In the genomic region with DNA sequence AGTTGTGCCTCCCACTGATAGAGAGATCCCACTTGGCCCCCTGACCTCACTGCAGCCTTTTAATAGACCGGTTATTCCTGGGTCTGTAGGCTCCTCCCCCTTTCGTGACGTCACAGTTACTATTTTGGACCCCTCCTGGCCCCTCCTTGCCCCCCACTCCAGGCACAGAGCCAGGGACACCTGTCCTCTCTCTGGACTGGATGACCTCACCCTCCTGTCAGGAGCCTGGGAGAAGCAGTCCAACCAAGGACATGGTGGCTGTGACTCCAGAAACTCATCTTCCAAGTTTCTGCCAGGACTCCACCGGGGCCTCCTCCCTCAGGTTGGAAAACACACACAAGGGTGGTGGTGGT, we compare ENCODE assay signal across 8 mouse cellular contexts. TPM values are rescaled to one million over a fixed set of nuclear protein-coding genes. Genes with fewer than 3 reads are reported as not detected.
DNase-seq lines count a peak whose midpoint lies in the region; ATAC-seq lines count a peak whose summit lies in the region.

No protein-coding gene starts in this region.

- 82% methylated on average over 4 of the region's 4 CpGs for WGBS in midbrain, embryonic 13.5 days
- 75% methylated on average over 4 of the region's 4 CpGs for WGBS in midbrain, embryonic 14.5 days
- WGBS in liver, embryonic 12.5 days (ENCODE audit: insufficient replicate concordance) = 32% methylated on average over 4 of the region's 4 CpGs
- 73% methylated on average over 4 of the region's 4 CpGs for WGBS in forebrain, embryonic 16.5 days
- 82% methylated on average over 4 of the region's 4 CpGs for WGBS in midbrain, embryonic 11.5 days

- peaks cover 76% of the 10 kb centered on the region for H3K4me1 ChIP-seq in midbrain, embryonic 13.5 days (replicated peaks)
- H3K4me1 ChIP-seq in midbrain, embryonic 14.5 days (ENCODE audit: control insufficient read depth, insufficient read depth, low read length) = peaks cover 52% of the 10 kb centered on the region
- peaks cover 96% of the 10 kb centered on the region for H3K4me1 ChIP-seq in liver, embryonic 12.5 days
- H3K4me1 ChIP-seq in forebrain, embryonic 16.5 days (replicated peaks; ENCODE audit: control insufficient read depth, insufficient read depth, low read length) = peaks cover 71% of the 10 kb centered on the region
- peaks cover 35% of the 10 kb centered on the region for H3K4me1 ChIP-seq in midbrain, embryonic 11.5 days (ENCODE audit: control insufficient read depth, insufficient read depth, low read length)

- no peak for ATAC-seq in midbrain, embryonic 13.5 days
- ATAC-seq in midbrain, embryonic 14.5 days (ENCODE audit: low FRiP score, low TSS enrichment) = no peak
- no peak for ATAC-seq in liver, embryonic 12.5 days
- no peak for ATAC-seq in forebrain, embryonic 16.5 days
- ATAC-seq in erythroblast, adult 5-6 weeks (replicated peaks; ENCODE audit: low FRiP score, poor library complexity, severe bottlenecking) = no peak
- no peak for ATAC-seq in midbrain, embryonic 11.5 days (ENCODE audit: low FRiP score)

- H3K4me2 ChIP-seq in midbrain, embryonic 13.5 days (replicated peaks) = no peak overlapping the region
- no peak overlapping the region for H3K4me2 ChIP-seq in midbrain, embryonic 14.5 days (ENCODE audit: low read length)
- peak overlapping the region; percentile 79; the same call in 1 of the 2 replicates for H3K4me2 ChIP-seq in liver, embryonic 12.5 days
- H3K4me2 ChIP-seq in forebrain, embryonic 16.5 days (ENCODE audit: low read length) = no peak overlapping the region
- no peak overlapping the region for H3K4me2 ChIP-seq in midbrain, embryonic 11.5 days

- H3K9ac ChIP-seq in midbrain, embryonic 13.5 days (replicated peaks) = no peak overlapping the region
- no peak overlapping the region for H3K9ac ChIP-seq in midbrain, embryonic 14.5 days (replicated peaks; ENCODE audit: low read length)
- H3K9ac ChIP-seq in liver, embryonic 12.5 days = no peak overlapping the region
- no peak overlapping the region for H3K9ac ChIP-seq in forebrain, embryonic 16.5 days (replicated peaks; ENCODE audit: low read depth, low read length)
- no peak overlapping the region for H3K9ac ChIP-seq in midbrain, embryonic 11.5 days (ENCODE audit: low read length)

- H3K27me3 ChIP-seq in midbrain, embryonic 13.5 days = no peaks in the 10 kb centered on the region
- no peaks in the 10 kb centered on the region for H3K27me3 ChIP-seq in midbrain, embryonic 14.5 days (ENCODE audit: control insufficient read depth, insufficient read depth, low read length)
- H3K27me3 ChIP-seq in liver, embryonic 12.5 days (replicated peaks) = peaks cover 17% of the 10 kb centered on the region
- no peaks in the 10 kb centered on the region for H3K27me3 ChIP-seq in forebrain, embryonic 16.5 days (replicated peaks; ENCODE audit: control insufficient read depth, insufficient read depth, low read length)
- H3K27me3 ChIP-seq in midbrain, embryonic 11.5 days (ENCODE audit: control insufficient read depth, insufficient read depth, low read length) = no peaks in the 10 kb centered on the region

- no peak overlapping the region for H3K4me3 ChIP-seq in midbrain, embryonic 13.5 days (replicated peaks)
- H3K4me3 ChIP-seq in midbrain, embryonic 14.5 days (replicated peaks; ENCODE audit: low read depth, low read length) = no peak overlapping the region
- H3K4me3 ChIP-seq in liver, embryonic 12.5 days = no peak overlapping the region
- H3K4me3 ChIP-seq in forebrain, embryonic 16.5 days (replicated peaks; ENCODE audit: low read length) = no peak overlapping the region
- no peak overlapping the region for H3K4me3 ChIP-seq in midbrain, embryonic 11.5 days (ENCODE audit: low read depth, low read length)

- H3K36me3 ChIP-seq in midbrain, embryonic 13.5 days = peaks cover 58% of the 10 kb centered on the region
- peaks cover 47% of the 10 kb centered on the region for H3K36me3 ChIP-seq in midbrain, embryonic 14.5 days (ENCODE audit: control insufficient read depth, insufficient read depth, low read length)
- no peaks in the 10 kb centered on the region for H3K36me3 ChIP-seq in liver, embryonic 12.5 days
- no peaks in the 10 kb centered on the region for H3K36me3 ChIP-seq in forebrain, embryonic 16.5 days (ENCODE audit: control insufficient read depth, insufficient read depth)
- peaks cover 2% of the 10 kb centered on the region; the same call in 1 of the 2 replicates for H3K36me3 ChIP-seq in midbrain, embryonic 11.5 days (ENCODE audit: control insufficient read depth, insufficient read depth, low read length)

- no peak for DNase-seq in midbrain, embryonic 14.5 days
- DNase-seq in cerebellum, adult 9-10 months = peak; percentile 79
- DNase-seq in heart, adult 18-20 months = peak; percentile 91 to 92
- DNase-seq in midbrain, embryonic 11.5 days (ENCODE audit: low spot score, missing footprints) = no peak

- H3K9me3 ChIP-seq in midbrain, embryonic 13.5 days = no peaks in the 10 kb centered on the region
- H3K9me3 ChIP-seq in midbrain, embryonic 14.5 days (ENCODE audit: control insufficient read depth, low read length) = no peaks in the 10 kb centered on the region
- no peaks in the 10 kb centered on the region for H3K9me3 ChIP-seq in liver, embryonic 12.5 days (replicated peaks)
- no peaks in the 10 kb centered on the region for H3K9me3 ChIP-seq in forebrain, embryonic 16.5 days (ENCODE audit: control insufficient read depth, low read length)
- no peaks in the 10 kb centered on the region for H3K9me3 ChIP-seq in midbrain, embryonic 11.5 days (ENCODE audit: control insufficient read depth, low read length)

- peak overlapping the region; percentile 84; the same call in 1 of the 2 replicates for H3K27ac ChIP-seq in midbrain, embryonic 13.5 days
- H3K27ac ChIP-seq in midbrain, embryonic 14.5 days (replicated peaks; ENCODE audit: low read depth, low read length) = no peak overlapping the region
- peak overlapping the region; percentile 65 for H3K27ac ChIP-seq in liver, embryonic 12.5 days
- no peak overlapping the region; the same call in 1 of the 2 replicates for H3K27ac ChIP-seq in forebrain, embryonic 16.5 days (ENCODE audit: low read length)
- no peak overlapping the region for H3K27ac ChIP-seq in midbrain, embryonic 11.5 days (ENCODE audit: low read depth, low read length)

RNA-seq across cellular contexts. Expression of a gene that starts 10.0 kb away (rescaled TPM):
- polyA plus RNA-seq in midbrain, embryonic 13.5 days (2015; fragmentation: Nextera tagmentation; extraction: Ambion mirVana) = 80.5 and 106 TPM in 2 replicates
- 54.4 and 56.6 TPM in 2 replicates for polyA plus RNA-seq in midbrain, embryonic 14.5 days (2014; fragmentation: Nextera tagmentation; extraction: Ambion mirVana)
- 100 to 1,000 TPM; 115 to 117 TPM for total RNA-seq in heart, adult 18-20 months (2021)
- 21.7 and 23.1 TPM in 2 replicates for polyA plus RNA-seq in liver, embryonic 12.5 days (2016; fragmentation: Nextera tagmentation; extraction: Ambion mirVana)
- 124 and 136 TPM in 2 replicates for polyA plus RNA-seq in forebrain, embryonic 16.5 days (2015; fragmentation: Nextera tagmentation; extraction: Ambion mirVana)
- total RNA-seq in erythroblast, adult 5-6 weeks (2015; ENCODE audit: low replicate concordance) = 3.7 and 10.2 TPM in 2 replicates
- 13.3 and 17.3 TPM in 2 replicates for total RNA-seq in erythroblast, adult 5-6 weeks (2017; ENCODE audit: low replicate concordance)
- polyA plus RNA-seq in midbrain, embryonic 11.5 days (2014; fragmentation: Nextera tagmentation; extraction: Ambion mirVana) = 25.6 and 31.9 TPM in 2 replicates

RNA-seq across cellular contexts. Expression of a gene that starts 28.7 kb away (rescaled TPM):
- 4.6 and 5.6 TPM in 2 replicates for polyA plus RNA-seq in midbrain, embryonic 13.5 days (2015; fragmentation: Nextera tagmentation; extraction: Ambion mirVana)
- 2.6 and 3.0 TPM in 2 replicates for polyA plus RNA-seq in midbrain, embryonic 14.5 days (2014; fragmentation: Nextera tagmentation; extraction: Ambion mirVana)
- under 1 TPM; 0.22 to 0.28 TPM for total RNA-seq in heart, adult 18-20 months (2021)
- polyA plus RNA-seq in liver, embryonic 12.5 days (2016; fragmentation: Nextera tagmentation; extraction: Ambion mirVana) = 19.5 and 19.7 TPM in 2 replicates
- polyA plus RNA-seq in forebrain, embryonic 16.5 days (2015; fragmentation: Nextera tagmentation; extraction: Ambion mirVana) = 5.4 and 5.5 TPM in 2 replicates
- total RNA-seq in erythroblast, adult 5-6 weeks (2015; ENCODE audit: low replicate concordance) = 3.8 and 5.0 TPM in 2 replicates
- 4.1 and 7.2 TPM in 2 replicates for total RNA-seq in erythroblast, adult 5-6 weeks (2017; ENCODE audit: low replicate concordance)
- polyA plus RNA-seq in midbrain, embryonic 11.5 days (2014; fragmentation: Nextera tagmentation; extraction: Ambion mirVana) = 17.4 and 18.4 TPM in 2 replicates

RNA-seq across cellular contexts. Expression of a gene that starts 30.6 kb away (rescaled TPM):
- 31.4 and 32.9 TPM in 2 replicates for polyA plus RNA-seq in midbrain, embryonic 13.5 days (2015; fragmentation: Nextera tagmentation; extraction: Ambion mirVana)
- 31.6 and 43.7 TPM in 2 replicates for polyA plus RNA-seq in midbrain, embryonic 14.5 days (2014; fragmentation: Nextera tagmentation; extraction: Ambion mirVana)
- total RNA-seq in heart, adult 18-20 months (2021) = 10 to 100 TPM; 54.5 to 56.6 TPM
- 18.0 and 19.7 TPM in 2 replicates for polyA plus RNA-seq in liver, embryonic 12.5 days (2016; fragmentation: Nextera tagmentation; extraction: Ambion mirVana)
- 21.5 and 26.2 TPM in 2 replicates for polyA plus RNA-seq in forebrain, embryonic 16.5 days (2015; fragmentation: Nextera tagmentation; extraction: Ambion mirVana)
- total RNA-seq in erythroblast, adult 5-6 weeks (2015; ENCODE audit: low replicate concordance) = 16.3 and 21.7 TPM in 2 replicates
- 4.7 and 9.8 TPM in 2 replicates for total RNA-seq in erythroblast, adult 5-6 weeks (2017; ENCODE audit: low replicate concordance)
- polyA plus RNA-seq in midbrain, embryonic 11.5 days (2014; fragmentation: Nextera tagmentation; extraction: Ambion mirVana) = 27.8 and 31.5 TPM in 2 replicates

RNA-seq across cellular contexts. Expression of a gene that starts 34.9 kb away (rescaled TPM):
- 141 and 156 TPM in 2 replicates for polyA plus RNA-seq in midbrain, embryonic 13.5 days (2015; fragmentation: Nextera tagmentation; extraction: Ambion mirVana)
- 76.0 and 80.9 TPM in 2 replicates for polyA plus RNA-seq in midbrain, embryonic 14.5 days (2014; fragmentation: Nextera tagmentation; extraction: Ambion mirVana)
- total RNA-seq in heart, adult 18-20 months (2021) = 10 to 100 TPM; 45.5 to 50.6 TPM
- 84.3 and 85.8 TPM in 2 replicates for polyA plus RNA-seq in liver, embryonic 12.5 days (2016; fragmentation: Nextera tagmentation; extraction: Ambion mirVana)
- 103 and 123 TPM in 2 replicates for polyA plus RNA-seq in forebrain, embryonic 16.5 days (2015; fragmentation: Nextera tagmentation; extraction: Ambion mirVana)
- total RNA-seq in erythroblast, adult 5-6 weeks (2015; ENCODE audit: low replicate concordance) = 48.3 and 48.8 TPM in 2 replicates
- 22.7 and 28.8 TPM in 2 replicates for total RNA-seq in erythroblast, adult 5-6 weeks (2017; ENCODE audit: low replicate concordance)
- polyA plus RNA-seq in midbrain, embryonic 11.5 days (2014; fragmentation: Nextera tagmentation; extraction: Ambion mirVana) = 73.5 and 74.8 TPM in 2 replicates

RNA-seq across cellular contexts. Expression of a gene that starts 48.6 kb away (rescaled TPM):
- polyA plus RNA-seq in midbrain, embryonic 13.5 days (2015; fragmentation: Nextera tagmentation; extraction: Ambion mirVana) = not detected in 2 replicates
- 0.12 TPM in 1 of 2 replicates, not detected in the other for polyA plus RNA-seq in midbrain, embryonic 14.5 days (2014; fragmentation: Nextera tagmentation; extraction: Ambion mirVana)
- 1 to 10 TPM; 1.2 TPM for total RNA-seq in heart, adult 18-20 months (2021)
- polyA plus RNA-seq in liver, embryonic 12.5 days (2016; fragmentation: Nextera tagmentation; extraction: Ambion mirVana) = 0.05 TPM in 1 of 2 replicates, not detected in the other
- not detected in 2 replicates for polyA plus RNA-seq in forebrain, embryonic 16.5 days (2015; fragmentation: Nextera tagmentation; extraction: Ambion mirVana)
- total RNA-seq in erythroblast, adult 5-6 weeks (2015; ENCODE audit: low replicate concordance) = not detected in 2 replicates
- total RNA-seq in erythroblast, adult 5-6 weeks (2017; ENCODE audit: low replicate concordance) = not detected in 2 replicates
- 0.08 TPM in 1 of 2 replicates, not detected in the other for polyA plus RNA-seq in midbrain, embryonic 11.5 days (2014; fragmentation: Nextera tagmentation; extraction: Ambion mirVana)

Comparison
In these comparisons a context has a peak if more than half of its experiments do, and no peak if none do; other contexts are left out.
1. H3K27ac ChIP-seq: peak in midbrain, embryonic 13.5 days (single experiment) and liver, embryonic 12.5 days (single experiment); none in midbrain, embryonic 14.5 days (single experiment), forebrain, embryonic 16.5 days (single experiment) and midbrain, embryonic 11.5 days (single experiment).
2. DNase-seq: peak in cerebellum, adult 9-10 months (single experiment) and heart, adult 18-20 months (2 of 2); none in midbrain, embryonic 14.5 days (single experiment) and midbrain, embryonic 11.5 days (single experiment).